Comparison of ENCODE assay signal across 18 mouse cellular contexts in the genomic region with DNA sequence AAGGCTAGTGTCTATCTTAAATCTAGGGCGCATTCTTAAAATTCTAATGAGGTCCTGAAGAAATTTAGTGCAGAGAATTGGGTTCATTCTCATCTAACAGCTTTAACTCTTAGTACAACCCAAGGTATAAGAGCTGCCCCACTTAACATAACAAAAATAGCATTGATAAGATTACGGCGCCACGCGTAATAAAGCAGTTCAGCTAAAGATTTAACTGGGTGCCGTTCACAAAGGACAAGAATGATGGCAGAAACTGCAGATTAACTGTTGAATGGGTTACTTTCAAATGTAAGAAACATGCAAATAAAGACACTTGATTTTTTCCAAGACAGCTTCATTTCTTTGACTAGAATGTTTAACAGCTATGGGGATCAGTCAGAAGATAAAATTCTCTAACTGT. TPM values are rescaled to one million over a fixed set of nuclear protein-coding genes. Genes with fewer than 3 reads are reported as not detected.
DNase-seq lines count a peak whose midpoint lies in the region; ATAC-seq lines count a peak whose summit lies in the region.
"Had no signal": no experiment of that assay in that cellular context is flagged by ENCODE, and none has a peak within 500 bp of the region (broad histone marks: within the 10 kb centered on the region; RNA-seq: fewer than 3 reads in every experiment).

No protein-coding gene starts in this region.

- H3K4me3 ChIP-seq in heart, embryonic 11.5 days (ENCODE audit: low read depth, low read length), result no peak overlapping the region
- no peak overlapping the region for H3K4me3 ChIP-seq in midbrain, embryonic 13.5 days (replicated peaks)
- no peak overlapping the region for H3K4me3 ChIP-seq in midbrain, embryonic 10.5 days
- H3K4me3 ChIP-seq: embryonic facial prominence, embryonic 15.5 days; intestine, embryonic 15.5 days; kidney, embryonic 15.5 days; layer of hippocampus, adult 2 months; limb, embryonic 12.5 days had no signal

- no peaks in the 10 kb centered on the region for H3K9me3 ChIP-seq in heart, embryonic 11.5 days (replicated peaks; ENCODE audit: control insufficient read depth, low read length)
- H3K9me3 ChIP-seq in midbrain, embryonic 13.5 days, result no peaks in the 10 kb centered on the region
- H3K9me3 ChIP-seq in midbrain, embryonic 10.5 days (replicated peaks), result no peaks in the 10 kb centered on the region
- H3K9me3 ChIP-seq: embryonic facial prominence, embryonic 15.5 days; intestine, embryonic 15.5 days; kidney, embryonic 15.5 days; limb, embryonic 12.5 days had no signal

- H3K4me2 ChIP-seq in heart, embryonic 11.5 days, result peak overlapping the region; percentile 37; the same call in 1 of the 2 replicates
- H3K4me2 ChIP-seq in midbrain, embryonic 13.5 days (replicated peaks), result peak overlapping the region; percentile 35; the same call in 1 of the 2 replicates
- H3K4me2 ChIP-seq: embryonic facial prominence, embryonic 15.5 days; intestine, embryonic 15.5 days; kidney, embryonic 15.5 days; limb, embryonic 12.5 days had no signal

- WGBS in heart, embryonic 11.5 days (ENCODE audit: insufficient replicate concordance), result 50% methylated on average over 6 of the region's 6 CpGs
- 25% methylated on average over 6 of the region's 6 CpGs for WGBS in midbrain, embryonic 13.5 days
- WGBS in midbrain, embryonic 10.5 days, result 65% methylated on average over 6 of the region's 6 CpGs

- peaks cover 11% of the 10 kb centered on the region for H3K4me1 ChIP-seq in heart, embryonic 11.5 days (ENCODE audit: control insufficient read depth, insufficient read depth, low read length)
- peaks cover 39% of the 10 kb centered on the region for H3K4me1 ChIP-seq in midbrain, embryonic 13.5 days (replicated peaks)
- H3K4me1 ChIP-seq in midbrain, embryonic 10.5 days, result peaks cover 33% of the 10 kb centered on the region

- H3K9ac ChIP-seq in heart, embryonic 11.5 days (ENCODE audit: low read depth, low read length), result no peak overlapping the region
- 0 out of 2 replicates have a peak overlapping the region, but pooled peaks have one; percentile 1 for H3K9ac ChIP-seq in midbrain, embryonic 13.5 days (replicated peaks)
- H3K9ac ChIP-seq: embryonic facial prominence, embryonic 15.5 days; intestine, embryonic 15.5 days; kidney, embryonic 15.5 days; limb, embryonic 12.5 days had no signal

- no peak overlapping the region for H3K27ac ChIP-seq in heart, embryonic 11.5 days (ENCODE audit: low read depth, low read length)
- no peak overlapping the region for H3K27ac ChIP-seq in midbrain, embryonic 13.5 days
- no peak overlapping the region for H3K27ac ChIP-seq in midbrain, embryonic 10.5 days (replicated peaks)
- H3K27ac ChIP-seq: embryonic facial prominence, embryonic 15.5 days; intestine, embryonic 15.5 days; kidney, embryonic 15.5 days; limb, embryonic 12.5 days had no signal

- H3K36me3 ChIP-seq in heart, embryonic 11.5 days (ENCODE audit: control insufficient read depth, insufficient read depth, low read length), result peaks cover 5% of the 10 kb centered on the region
- peaks cover 34% of the 10 kb centered on the region for H3K36me3 ChIP-seq in midbrain, embryonic 13.5 days
- H3K36me3 ChIP-seq in midbrain, embryonic 10.5 days, result peaks cover 82% of the 10 kb centered on the region

- ATAC-seq in heart, embryonic 11.5 days (replicated peaks; ENCODE audit: insufficient number of reproducible peaks, low FRiP score, low TSS enrichment), result no peak
- no peak for ATAC-seq in midbrain, embryonic 13.5 days
- ATAC-seq: intestine, embryonic 15.5 days had no signal

- DNase-seq in heart, adult 18-20 months, result no peak
- DNase-seq in midbrain, embryonic 10.5 days (ENCODE audit: low spot score), result no peak
- DNase-seq in mesoderm, embryonic 11.5 days (ENCODE audit: low read depth, low spot score), result peak; percentile 9
- DNase-seq in urinary bladder, postnatal 10 days (ENCODE audit: low spot score), result no peak
- no peak for DNase-seq in lung, postnatal 14 days
- DNase-seq: adrenal gland, adult 8-10 months; B cell, adult 2 months; cerebellum, adult 2 months; gastrocnemius, postnatal 14 days; heart, postnatal 14 days; thymus, postnatal 25 days had no signal

- no peaks in the 10 kb centered on the region for H3K27me3 ChIP-seq in heart, embryonic 11.5 days (ENCODE audit: control insufficient read depth, insufficient read depth, low read length)
- H3K27me3 ChIP-seq in midbrain, embryonic 13.5 days, result no peaks in the 10 kb centered on the region
- H3K27me3 ChIP-seq in midbrain, embryonic 10.5 days (ENCODE audit: low read depth, poor library complexity, severe bottlenecking), result no peaks in the 10 kb centered on the region; the same call in 1 of the 2 replicates
- H3K27me3 ChIP-seq: embryonic facial prominence, embryonic 15.5 days; intestine, embryonic 15.5 days; kidney, embryonic 15.5 days; limb, embryonic 12.5 days had no signal

RNA-seq across cellular contexts. Expression of a gene that starts 6.9 kb away (rescaled TPM):
- polyA plus RNA-seq in heart, embryonic 11.5 days (2014; fragmentation: Nextera tagmentation; extraction: Ambion mirVana), result 26.4 and 32.0 TPM in 2 replicates
- 10 to 100 TPM; 23.1 to 29.9 TPM for total RNA-seq in heart, adult 18-20 months (2021)
- 74.6 and 83.4 TPM in 2 replicates for polyA plus RNA-seq in midbrain, embryonic 13.5 days (2015; fragmentation: Nextera tagmentation; extraction: Ambion mirVana)
- polyA plus RNA-seq in midbrain, embryonic 10.5 days (2016; fragmentation: Nextera tagmentation; extraction: Ambion mirVana), result 62.9 and 74.4 TPM in 2 replicates
